Mouse (Mus musculus) thymus, postnatal 0 days (tissue): ENCODE results near the gene Gm29094. TPM values are rescaled to one million over a fixed set of nuclear protein-coding genes. Genes with fewer than 3 reads are reported as not detected.
"Not testable (repeated sequence)": the region's sequence is repeated elsewhere in the genome, so short reads cannot be mapped to it uniquely, and the experiment has no call there.

ENCODE experiments used
- DNase-seq: peaks from one replicate; pipeline ENCODE4 v3.0.0-alpha.2; 2015; ENCODE audit warnings: low spot score
- polyA plus RNA-seq: library from polyadenylated mRNA; unstranded; fragments of >200 nt; fragmentation: Nextera tagmentation; extraction: Ambion mirVana; gene quantifications from 2 replicates; pipeline ENCODE4 v1.2.1, GENCODE M21; 2015

The Gm29094 gene
- polyA plus RNA-seq = 6.0 and 6.9 TPM in 2 replicates

DNA sequence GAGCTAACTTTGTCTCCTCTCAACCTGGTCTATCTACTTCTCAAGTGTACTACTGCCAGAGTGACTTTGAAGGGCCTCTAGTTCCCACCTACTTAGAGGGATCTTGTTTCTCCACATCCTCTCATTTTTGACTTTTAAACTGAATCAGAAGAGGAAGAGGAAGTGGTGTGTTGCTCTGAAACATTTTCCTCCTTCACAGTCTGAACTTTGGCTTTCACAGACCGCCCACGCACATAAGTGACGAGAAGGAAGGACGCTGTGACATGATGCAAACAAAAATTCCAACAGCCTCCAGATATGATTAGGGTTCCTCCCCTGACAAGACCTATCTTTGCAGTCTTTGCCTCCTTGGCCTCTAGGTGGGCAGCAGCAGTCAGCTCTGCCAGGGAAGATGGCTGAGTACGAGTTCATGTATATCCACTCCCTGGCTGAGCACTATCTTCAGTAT, at the start of gene Gm29094, which contains the start of gene Bcl2a1b:
Gm29094 (plus strand) TSS at position 411 of the 448 bp plus-strand sequence.
Bcl2a1b (plus strand) TSS at position 241 of the 448 bp plus-strand sequence.
- DNase-seq = peak; percentile 1

DNA sequence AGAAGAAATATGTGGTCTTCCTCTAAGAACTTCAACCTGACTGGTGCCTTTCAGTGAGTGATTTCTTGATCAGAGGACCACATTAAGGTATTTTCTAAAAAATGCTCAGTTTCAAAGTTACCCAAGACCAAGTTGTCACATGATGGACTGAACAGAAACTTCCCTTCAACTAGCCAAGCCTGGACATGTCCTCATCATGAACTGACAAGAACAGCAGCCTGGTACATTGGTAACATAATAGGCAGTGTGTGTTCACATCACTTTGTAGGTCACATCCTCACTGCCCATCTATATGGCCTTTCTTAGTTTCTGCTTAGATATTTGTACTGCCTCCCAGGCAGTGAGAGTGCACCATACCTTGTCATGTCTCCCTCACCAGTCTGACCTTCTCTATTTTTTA, 26.6 kb upstream of the Gm29094 start:
- DNase-seq = not testable (repeated sequence)

DNA sequence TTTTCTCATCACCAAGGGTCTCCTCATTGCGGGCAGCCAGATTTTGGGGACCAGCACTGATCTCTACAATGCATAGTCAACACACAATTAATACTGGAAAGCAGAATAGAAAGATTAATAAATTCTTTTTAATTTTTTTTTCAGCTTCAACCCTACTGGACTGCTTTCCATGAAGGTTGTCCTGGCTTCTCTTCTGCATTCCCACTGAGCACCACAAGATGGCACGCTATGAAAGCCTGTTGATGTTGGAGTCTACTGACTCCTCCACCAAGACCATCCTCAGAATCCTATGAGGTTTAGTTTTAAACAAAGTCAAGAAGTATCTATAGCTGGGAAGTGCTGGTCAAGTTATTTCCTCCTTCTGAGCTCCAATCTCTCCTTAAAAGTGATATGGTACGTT, 20.3 kb upstream of the Gm29094 start:
- DNase-seq = not testable (repeated sequence)

DNA sequence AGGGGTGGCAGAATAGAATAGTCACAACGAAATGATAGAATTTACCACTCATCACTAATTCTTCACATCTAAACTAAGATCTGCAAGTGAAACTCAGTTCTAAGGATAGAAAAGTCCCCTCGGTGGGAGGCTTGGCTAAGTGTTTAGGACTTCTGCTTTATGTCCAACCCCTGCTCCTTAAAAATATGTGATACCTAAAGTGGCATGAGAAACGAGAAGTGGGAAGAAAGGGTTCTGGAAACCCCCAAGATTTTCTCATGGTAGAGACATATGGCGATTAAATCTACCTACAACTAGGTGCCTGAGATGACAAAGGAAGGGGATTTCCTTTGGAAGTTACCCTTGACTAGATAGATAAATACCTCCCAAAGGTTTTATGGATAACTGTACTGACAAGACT, 19.7 kb upstream of the Gm29094 start:
- DNase-seq = not testable (repeated sequence)

DNA sequence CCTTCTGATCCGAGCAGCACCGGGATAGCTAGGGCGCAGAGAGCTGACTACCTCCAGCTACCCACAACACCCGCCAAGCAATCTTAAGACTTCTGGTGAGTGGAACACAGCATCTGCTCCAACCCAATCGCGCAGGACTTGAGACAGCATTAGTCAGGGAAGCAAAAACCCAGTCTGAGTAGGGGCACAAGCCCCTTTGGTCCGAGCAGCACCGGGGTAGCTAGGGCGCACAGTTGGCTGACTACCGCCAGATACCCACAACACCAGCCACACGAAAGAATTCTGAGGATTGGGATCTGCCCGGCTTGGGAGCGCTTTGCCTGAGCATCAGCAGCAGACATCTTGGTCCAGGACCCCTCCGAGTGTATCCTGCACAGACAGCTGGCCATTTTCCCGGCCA, 12.2 kb upstream of the Gm29094 start:
- DNase-seq = not testable (repeated sequence)

DNA sequence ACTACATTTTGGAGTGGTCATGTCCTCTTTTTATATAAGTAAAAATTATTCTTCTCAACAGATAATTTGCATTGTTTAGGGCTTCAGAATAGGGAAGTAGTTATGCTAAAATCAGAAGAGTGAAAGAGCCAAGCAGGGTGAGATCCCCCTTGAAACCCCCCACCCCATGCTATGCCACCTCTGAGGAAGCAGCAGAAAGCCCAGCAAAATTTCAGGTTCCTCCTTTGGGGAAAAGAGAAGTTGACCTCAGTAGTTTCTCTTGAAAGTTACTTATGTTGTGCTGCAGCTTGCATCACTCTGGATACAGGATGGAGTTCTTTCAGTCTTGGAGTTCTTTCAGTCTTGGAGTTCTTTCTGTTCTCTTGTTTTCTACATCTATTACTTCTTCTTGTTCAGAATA, 3.7 kb upstream of the Gm29094 start:
- not testable (repeated sequence) for DNase-seq

DNA sequence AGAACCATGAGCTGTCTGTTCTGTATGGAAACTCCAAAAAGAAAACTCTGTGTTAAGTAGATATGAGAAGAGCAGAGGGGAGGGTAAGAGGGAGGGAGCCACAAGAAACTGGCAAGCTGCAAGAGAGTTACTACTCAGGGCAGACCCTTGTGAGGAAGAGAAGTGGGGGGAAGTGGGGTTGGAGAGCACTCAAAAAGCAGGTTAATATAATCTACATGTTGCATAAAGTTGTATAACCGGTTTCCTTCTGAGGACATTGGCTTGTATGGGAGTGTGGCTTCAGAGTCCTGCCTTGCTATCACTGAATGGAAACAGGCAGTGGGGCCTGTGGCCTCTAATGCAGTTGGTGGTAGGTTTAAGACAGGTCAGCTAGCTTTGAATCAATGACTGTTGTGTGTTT, 1.7 kb upstream of the Gm29094 start:
- DNase-seq = not testable (repeated sequence)

DNA sequence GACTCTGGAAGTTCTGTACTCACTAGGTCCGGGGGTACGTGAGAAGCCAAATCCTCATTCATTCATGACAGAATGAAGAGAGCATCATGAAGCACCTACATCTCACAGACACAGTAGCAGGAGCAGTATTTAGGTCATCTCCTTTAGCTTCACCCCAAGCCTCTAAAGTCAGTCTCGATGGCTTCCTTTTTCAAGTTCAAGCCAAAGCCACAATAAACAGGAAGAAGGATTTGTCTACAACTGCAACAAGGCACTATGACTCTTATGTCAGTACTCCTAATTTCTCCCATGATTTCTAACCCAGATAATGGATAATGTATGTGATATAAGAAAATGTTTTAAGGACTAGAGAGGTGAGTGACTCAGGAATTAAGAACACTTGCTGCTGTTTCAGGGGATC, 830 bp upstream of the Gm29094 start:
- not testable (repeated sequence) for DNase-seq

DNA sequence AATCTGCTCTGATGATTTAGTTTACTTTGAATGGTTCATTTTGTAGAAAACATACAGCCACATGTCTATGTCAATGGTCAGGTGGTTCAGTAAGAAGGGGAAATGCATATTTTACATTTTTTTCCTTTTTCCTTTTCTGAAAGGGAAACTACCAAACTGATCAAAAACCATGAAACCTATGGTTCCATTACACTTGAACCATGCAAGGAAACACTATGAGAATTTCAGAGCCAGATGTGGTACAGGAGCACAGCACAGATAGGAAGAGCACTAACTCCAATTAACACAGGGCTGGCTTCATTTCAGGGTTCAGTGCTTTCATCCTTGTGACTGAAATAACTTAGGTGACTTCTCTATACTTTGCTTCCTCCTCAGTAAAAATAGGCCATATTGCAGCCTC, 3.1 kb downstream of the Gm29094 start:
- DNase-seq = not testable (repeated sequence)

DNA sequence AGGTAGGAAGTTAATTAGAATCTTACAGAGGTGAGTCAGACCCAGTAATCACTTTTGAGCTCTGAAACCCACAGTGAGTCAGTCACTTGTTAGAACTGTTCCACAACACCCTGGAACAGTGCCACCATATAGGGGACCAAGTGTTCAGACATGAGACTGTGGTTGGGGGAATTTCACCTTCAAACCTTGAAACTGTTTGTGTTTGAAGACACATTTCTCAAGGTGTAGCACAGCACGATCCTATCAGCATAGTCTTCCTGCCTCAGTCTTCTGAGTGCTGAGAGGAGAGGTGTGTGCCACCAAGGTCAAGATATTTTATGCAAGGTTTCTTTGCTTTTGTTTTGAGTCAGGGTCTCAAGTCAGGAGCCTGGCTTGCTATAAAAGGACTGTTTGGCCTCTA, 9.8 kb downstream of the Gm29094 start:
- DNase-seq = not testable (repeated sequence)

DNA sequence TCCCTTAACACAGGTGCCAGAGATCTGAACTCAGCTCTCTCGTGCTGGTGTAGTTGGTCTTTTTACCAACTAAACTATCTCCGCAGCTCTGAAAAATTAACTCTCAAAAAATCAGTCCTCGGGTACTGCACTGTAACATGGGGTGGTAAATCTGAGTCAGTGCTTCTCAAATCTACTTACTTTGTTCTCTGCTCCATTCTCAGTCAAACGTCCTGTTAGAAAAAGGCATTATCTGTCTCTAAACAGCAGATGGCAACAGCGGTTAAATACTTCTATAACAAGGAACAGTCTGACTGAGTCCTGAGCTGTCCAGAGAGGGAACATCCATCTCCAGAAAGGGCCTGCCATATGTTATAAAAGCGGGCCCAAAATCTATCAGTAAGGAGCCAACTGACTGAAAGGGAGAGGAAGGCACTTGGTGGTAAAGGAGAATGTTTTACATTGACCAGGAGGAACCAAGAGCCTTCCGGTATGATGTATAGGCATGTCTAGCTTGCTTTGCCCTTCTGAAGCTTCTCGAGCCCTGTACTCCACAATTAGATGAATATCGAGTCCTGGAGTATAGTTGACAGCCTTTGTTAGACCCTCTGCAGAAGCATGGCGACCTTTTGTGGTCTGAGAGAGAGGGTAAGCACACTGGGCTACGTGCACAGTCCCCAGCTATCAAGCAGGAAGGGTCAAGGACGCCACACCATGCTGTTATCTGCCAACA, 11.3 kb downstream of the Gm29094 start, which contains the start of gene Mthfs:
Mthfs (plus strand) TSS at position 324 of the 712 bp plus-strand sequence.
- peak; percentile 5 for DNase-seq

DNA sequence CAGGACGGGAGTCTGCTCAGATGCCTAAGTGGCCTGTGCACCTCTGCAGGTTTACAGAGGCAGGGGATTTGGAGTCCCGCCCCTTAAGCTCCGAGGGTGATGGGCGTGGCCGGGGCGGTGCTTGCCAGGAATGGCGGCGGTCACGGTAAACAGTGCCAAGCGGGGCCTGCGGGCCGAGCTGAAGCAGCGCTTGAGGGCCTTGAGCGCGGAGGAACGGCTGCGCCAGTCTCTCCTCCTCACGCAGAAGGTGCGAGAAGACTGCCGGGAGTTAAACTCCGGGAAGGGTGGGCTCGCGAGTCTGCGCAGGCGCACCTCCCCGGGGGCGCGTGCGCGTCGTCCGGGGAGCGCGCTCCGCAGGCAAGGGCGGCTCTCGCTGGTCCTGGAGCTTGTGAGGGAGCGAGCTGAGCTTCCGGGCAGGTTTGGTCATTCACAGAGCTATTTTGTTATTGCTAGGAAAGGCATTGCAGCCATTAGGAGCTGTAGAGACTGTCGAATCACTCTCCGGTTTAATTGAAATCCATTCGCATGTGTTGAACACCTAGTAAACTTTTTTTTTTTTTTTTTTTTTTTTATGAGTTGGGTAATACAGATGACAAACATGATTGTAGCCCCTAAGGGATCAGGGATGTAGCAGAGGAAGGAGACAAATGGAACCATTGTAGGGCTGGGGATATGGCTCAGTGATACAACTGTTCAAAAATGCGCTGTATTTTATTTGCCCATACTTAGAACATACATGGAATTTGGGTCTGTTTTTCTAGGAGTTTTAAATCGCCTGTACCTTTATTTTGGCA, 12.1 kb downstream of the Gm29094 start:
- not testable (repeated sequence) for DNase-seq

DNA sequence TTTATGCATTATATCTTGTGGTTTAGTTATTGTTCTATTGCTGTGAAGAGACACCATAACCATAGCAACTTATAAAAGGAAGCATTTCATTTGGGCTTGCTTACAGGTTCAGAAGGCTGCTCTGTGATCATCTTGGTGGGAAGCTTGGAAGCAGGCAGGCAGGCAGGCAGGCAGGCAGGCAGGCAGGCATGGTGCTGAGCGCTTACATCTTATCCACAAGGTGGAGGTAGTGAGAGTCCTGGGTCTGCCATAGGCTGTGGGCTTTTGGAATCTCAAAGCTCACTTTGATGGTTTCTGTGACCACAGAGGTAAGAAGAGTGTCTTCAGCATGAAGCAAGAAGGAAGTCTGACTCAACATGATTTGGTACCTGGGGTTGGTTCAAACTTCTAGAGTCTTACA, 13.2 kb downstream of the Gm29094 start:
- not testable (repeated sequence) for DNase-seq

DNA sequence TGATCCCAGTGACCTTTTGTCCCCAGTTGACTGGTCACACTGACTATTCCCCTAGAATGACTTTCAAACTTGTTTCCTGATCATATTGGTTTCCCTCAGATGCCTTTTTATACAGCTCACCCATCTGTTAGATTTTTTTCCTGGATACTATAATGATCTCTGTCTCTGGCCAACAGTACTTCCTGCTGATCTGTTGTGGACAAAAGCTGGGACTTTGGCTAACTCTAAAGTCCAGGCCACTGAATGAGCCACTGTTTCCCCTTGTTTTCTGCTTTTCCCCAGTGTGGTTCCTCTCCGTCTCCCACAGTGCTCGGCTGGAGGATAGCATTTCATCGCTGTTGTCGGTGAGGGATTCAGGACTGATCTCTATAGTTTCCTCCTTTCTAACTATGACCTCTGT, 19.0 kb downstream of the Gm29094 start:
- not testable (repeated sequence) for DNase-seq

DNA sequence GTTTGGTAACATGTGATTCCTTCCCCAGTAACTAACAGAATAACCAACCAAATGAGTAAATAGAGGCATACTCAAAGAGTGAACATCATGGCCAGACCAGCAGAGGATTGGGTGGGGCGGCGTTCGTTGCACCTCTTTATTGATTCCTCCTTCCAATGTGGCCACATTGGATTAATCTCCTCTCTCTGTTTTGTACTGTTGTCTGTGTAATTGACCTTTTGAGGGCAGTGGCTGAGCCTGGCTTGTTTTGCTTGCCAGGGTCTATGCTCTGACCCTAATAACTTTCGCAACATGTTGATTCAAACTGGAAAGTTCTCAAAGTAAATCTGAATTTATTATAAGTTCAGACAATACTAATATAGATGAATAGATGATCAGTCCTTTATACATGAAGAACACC, 20.5 kb downstream of the Gm29094 start:
- DNase-seq = not testable (repeated sequence)

DNA sequence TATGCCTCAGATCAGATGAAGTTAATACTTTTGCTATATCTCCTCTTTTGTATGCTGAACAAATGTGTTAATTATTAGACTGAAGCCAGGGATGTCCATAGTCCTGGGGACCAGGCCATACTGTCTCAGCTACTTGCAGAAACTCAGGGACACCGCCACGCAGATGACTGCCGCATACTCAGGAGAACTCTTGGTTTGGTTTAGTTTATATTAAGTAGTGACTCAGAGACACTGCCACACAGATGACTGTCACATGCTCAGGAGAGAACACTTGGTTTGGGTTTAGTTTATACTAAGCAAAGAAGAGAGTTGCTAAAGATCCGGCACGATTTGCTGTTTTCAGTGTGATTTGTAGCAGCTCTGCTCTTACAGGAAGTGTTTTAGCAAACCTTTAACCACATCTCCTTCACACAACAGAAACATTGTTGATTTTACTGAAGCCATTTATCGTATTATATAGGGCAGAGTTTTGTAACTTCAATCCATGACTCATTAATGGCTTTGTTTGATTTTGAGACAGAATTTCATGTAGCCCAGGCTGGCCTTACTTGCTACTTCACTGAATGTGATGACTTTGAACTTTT, 21.6 kb downstream of the Gm29094 start:
- DNase-seq = not testable (repeated sequence)

DNA sequence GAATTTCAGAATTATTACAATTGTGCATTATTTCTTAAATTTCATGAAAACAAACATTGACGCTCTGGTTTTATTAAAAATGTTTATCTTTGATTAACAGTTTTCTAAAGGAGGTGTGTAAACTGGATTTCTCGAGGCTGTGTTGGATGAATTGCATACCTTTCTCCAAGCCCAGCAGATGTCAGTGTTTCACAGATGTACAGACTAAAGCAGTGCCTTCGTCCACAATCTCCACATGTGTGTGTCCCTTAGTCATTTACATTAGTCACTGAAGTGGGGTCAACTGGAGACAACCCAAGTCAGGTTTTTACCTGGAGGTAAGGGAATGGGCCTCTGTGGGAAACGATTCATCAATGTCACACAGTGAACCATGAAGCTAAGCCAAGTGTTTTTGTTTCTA, 26.9 kb downstream of the Gm29094 start:
- DNase-seq = no peak

DNA sequence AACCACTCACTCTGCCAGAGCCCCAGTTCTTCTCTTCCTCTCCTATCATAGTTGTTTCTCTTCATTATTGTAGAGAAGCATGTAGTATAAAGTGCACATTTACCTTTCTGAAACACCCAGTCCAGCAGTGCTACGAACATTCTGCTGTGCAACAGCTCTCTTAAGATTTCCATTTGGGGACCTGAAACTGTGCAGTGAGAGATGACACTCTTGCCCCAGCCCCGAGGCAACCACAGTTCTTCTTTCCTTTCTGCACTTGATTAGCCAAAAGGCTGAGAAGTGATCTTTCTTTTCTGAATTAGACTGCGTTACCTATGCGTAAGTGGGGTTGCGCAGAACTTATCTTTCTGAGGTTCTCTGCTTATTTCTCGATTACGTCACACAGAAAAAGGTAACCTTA, 28.9 kb downstream of the Gm29094 start:
- no peak for DNase-seq

DNA sequence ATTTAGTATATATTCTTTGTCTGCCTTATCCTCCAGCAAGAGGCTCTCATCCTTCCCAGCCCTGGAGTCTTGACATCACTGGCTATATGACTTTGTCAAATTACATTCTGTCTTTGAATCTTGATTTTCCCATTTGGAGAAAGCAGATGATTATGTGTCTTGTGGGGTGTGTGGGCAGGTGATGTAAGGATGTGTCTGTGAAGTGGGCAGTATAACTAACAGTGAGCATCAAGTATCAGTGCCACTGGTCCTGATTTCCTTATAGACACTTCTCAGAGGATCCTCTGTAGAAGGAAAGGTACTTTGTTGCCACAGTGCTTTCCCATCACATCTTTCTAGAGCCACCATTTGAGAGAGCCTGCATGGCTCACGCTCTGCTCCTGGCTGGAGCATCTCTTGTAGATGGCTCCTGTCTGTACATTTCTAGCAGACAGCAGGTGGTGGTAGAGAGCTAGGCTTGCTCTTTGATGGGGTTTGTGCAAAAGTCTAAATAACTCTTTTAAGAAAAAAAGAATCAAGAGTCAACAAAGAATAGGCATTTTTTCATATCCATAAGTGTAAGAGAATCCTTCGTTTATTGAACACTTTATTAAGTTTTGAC, 31.8 kb downstream of the Gm29094 start:
- DNase-seq = not testable (repeated sequence)

DNA sequence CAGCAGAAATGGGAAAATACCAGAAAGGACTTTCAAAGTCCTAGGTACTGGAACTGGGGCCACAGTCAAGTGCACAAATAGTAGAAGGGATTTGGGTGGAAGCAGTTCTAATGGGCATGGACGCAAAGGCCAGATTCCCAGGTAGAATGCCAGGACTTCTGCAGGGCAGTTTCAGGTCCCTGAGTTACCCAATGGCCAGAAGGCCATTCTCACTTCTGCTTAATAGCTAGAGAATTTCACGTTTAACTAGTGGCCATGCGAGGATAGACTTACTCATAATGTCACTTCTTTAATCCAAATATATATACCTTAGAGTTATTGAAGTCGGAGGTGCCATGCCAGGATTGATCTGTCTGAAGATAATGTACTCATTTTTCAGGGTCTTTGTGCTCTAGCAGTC, 38.0 kb downstream of the Gm29094 start:
- not testable (repeated sequence) for DNase-seq

DNA sequence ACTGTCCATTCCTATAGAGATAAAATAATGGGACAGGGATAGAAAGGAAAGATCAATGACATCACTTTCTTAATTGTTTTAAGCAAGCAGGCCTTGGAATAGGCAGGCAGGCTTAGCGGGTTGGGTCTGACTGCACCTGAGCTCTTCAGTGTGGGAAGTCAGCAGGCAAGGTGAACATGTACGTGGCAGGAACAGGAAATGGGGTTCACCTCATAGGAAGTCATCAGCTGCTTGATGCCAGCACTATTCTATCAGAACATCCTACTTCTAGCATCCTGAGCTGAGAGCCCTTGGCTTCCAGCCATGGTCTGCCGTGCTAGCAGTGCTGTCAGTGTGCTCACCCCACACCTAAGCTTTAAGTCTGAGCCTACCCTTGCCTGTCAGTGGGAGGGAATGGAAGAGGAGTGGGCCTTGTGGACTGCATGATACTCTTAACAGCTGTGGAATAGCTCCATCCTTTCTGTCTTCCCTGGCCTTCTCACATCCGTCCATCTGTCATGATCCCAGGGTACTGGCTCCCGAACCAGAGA, 39.9 kb downstream of the Gm29094 start:
- DNase-seq = not testable (repeated sequence)
